Mouse (Mus musculus): ENCODE data around the gene Tm6sf2.

DNA sequence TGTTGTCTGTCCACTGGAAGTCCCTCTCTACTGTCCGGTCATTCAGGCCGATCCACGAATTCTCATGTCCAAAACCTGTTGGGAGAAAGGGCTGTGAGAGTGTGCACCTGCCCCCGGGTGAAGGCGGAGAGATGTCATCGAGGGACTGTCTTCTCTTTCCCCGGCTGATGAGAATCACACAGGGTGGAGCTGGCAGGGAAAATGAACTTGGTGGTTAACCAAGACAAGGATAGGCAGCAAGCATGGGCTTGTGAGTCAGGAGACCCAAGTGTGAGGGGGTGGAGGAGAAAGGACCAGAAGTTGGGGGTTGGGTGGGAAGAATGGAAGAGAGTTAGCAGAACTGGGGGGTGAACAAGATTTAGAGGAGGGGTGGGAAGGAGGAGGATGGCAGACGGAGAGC, 27.5 kb downstream of the Tm6sf2 start:
- TF ChIP-seq CTCF (IDR thresholded peaks at IDR 0.05; ENCODE audit: extremely low read depth, insufficient read length, insufficient replicate concordance, low read depth, low read length) = no peak
- TF ChIP-seq POLR2A (IDR thresholded peaks at IDR 0.05; ENCODE audit: low read depth, low read length) = no peak
